Mouse (Mus musculus): ENCODE results near the gene AI467606.
"Not testable (repeated sequence)": the region's sequence is repeated elsewhere in the genome, so short reads cannot be mapped to it uniquely, and the experiment has no call there.

Gene AI467606

GRCm38 (mm10) chr7:127091114-127091896 lies at the start of gene AI467606:
Gene AI467606 (plus strand): TSS chr7:127091359.
- DNase-seq, result peak; percentile 31

- DNase-seq, result peak; percentile 87
Observed at GRCm38 (mm10) chr7:127041851-127042672, 49.1 kb upstream of the AI467606 start, which contains the start of gene Kif22. Gene Kif22 (minus strand): TSS chr7:127042471.

- no peak for DNase-seq
Observed at GRCm38 (mm10) chr7:127055026-127055585, 36.1 kb upstream of the AI467606 start.

- DNase-seq, result no peak
Observed at GRCm38 (mm10) chr7:127065538-127065937, 25.6 kb upstream of the AI467606 start.

- no peak for DNase-seq
Observed at GRCm38 (mm10) chr7:127066317-127066716, 24.8 kb upstream of the AI467606 start.

- no peak for DNase-seq
Observed at GRCm38 (mm10) chr7:127070871-127071413, 20.2 kb upstream of the AI467606 start.

- no peak for DNase-seq
Observed at GRCm38 (mm10) chr7:127073221-127073620, 17.9 kb upstream of the AI467606 start.

- peak; percentile 78 for DNase-seq
Observed at GRCm38 (mm10) chr7:127076188-127076587, 15.0 kb upstream of the AI467606 start.

GRCm38 (mm10) chr7:127077692-127078091 lies 13.5 kb upstream of the AI467606 start:
- DNase-seq, result no peak

GRCm38 (mm10) chr7:127080045-127080444 lies 11.1 kb upstream of the AI467606 start:
- DNase-seq, result no peak

GRCm38 (mm10) chr7:127082271-127082670 lies 8.9 kb upstream of the AI467606 start:
- DNase-seq, result no peak

- DNase-seq, result no peak
Observed at GRCm38 (mm10) chr7:127082995-127083394, 8.2 kb upstream of the AI467606 start.

- DNase-seq, result no peak
Observed at GRCm38 (mm10) chr7:127083689-127084088, 7.5 kb upstream of the AI467606 start.

GRCm38 (mm10) chr7:127084794-127085193 lies 6.4 kb upstream of the AI467606 start:
- DNase-seq, result no peak

- not testable (repeated sequence) for DNase-seq
Observed at GRCm38 (mm10) chr7:127085751-127086150, 5.4 kb upstream of the AI467606 start.

- not testable (repeated sequence) for DNase-seq
Observed at GRCm38 (mm10) chr7:127087278-127088010, 3.7 kb upstream of the AI467606 start, which contains the start of gene Zg16. Gene Zg16 (minus strand): TSS chr7:127087328.

GRCm38 (mm10) chr7:127088083-127088482 lies 3.1 kb upstream of the AI467606 start:
- no peak for DNase-seq

GRCm38 (mm10) chr7:127088901-127089845 lies 2.0 kb upstream of the AI467606 start:
- DNase-seq, result no peak

- no peak for DNase-seq
Observed at GRCm38 (mm10) chr7:127090154-127091113, 725 bp upstream of the AI467606 start.

- no peak for DNase-seq
Observed at GRCm38 (mm10) chr7:127093914-127094313, 2.8 kb downstream of the AI467606 start.
